Mouse (Mus musculus): Measurements from ENCODE around the gene Actn1. TPM values are rescaled to one million over a fixed set of nuclear protein-coding genes. Genes with fewer than 3 reads are reported as not detected.

Actn1 gene
- total and polyA plus RNA-seq, 3 experiments: 2.7 to 13.2 (median 5.5) TPM

GRCm38 (mm10) chr12:80291895-80292435 is 31.8 kb upstream of the Actn1 start:
- no peak overlapping the region for H3K4me3 ChIP-seq (replicated peaks in 1 of 3; ENCODE audit: low read depth in 2 of 3, low read length in 2 of 3, poor library complexity in 1 of 3)
- TF ChIP-seq MAX (IDR thresholded peaks at IDR 0.05; ENCODE audit: low read length) (no peak), NRF1 (IDR thresholded peaks at IDR 0.05; ENCODE audit: low read depth, low read length) (no peak), RCOR1 (conservative IDR thresholded peaks at IDR 0.05; ENCODE audit: low read depth, low read length) (no peak), USF2 (conservative IDR thresholded peaks at IDR 0.05; ENCODE audit: low read depth, low read length) (no peak), CTCF (conservative IDR thresholded peaks at IDR 0.05 in 1 of 2, IDR thresholded peaks at IDR 0.05 in 1 of 2; ENCODE audit: low read depth in 2 of 2, low read length in 2 of 2) (no peak)
- dilution Hi-C loops (cut with MboI; ENCODE audit: extremely low pct_ligation_motif_present, extremely low pct_unique_long_range_greater_than_20kb, low sequenced_read_pairs): no loop called here
- peaks cover 0 to 4% of the 10 kb centered on the region in 2 experiments; a peak in 1 of 4 replicates for H3K4me1 ChIP-seq (ENCODE audit: control insufficient read depth in 1 of 2, insufficient read depth in 2 of 2)
- H3K79me2 ChIP-seq (replicated peaks; ENCODE audit: control insufficient read depth, extremely low read depth, insufficient read depth, poor library complexity, severe bottlenecking): no peaks in the 10 kb centered on the region
- H3K9ac ChIP-seq (ENCODE audit: insufficient read depth, low read depth): no peak overlapping the region
- no peaks in the 10 kb centered on the region for H3K36me3 ChIP-seq (replicated peaks in 1 of 2; ENCODE audit: control insufficient read depth in 1 of 2, insufficient read depth in 1 of 2, low read length in 1 of 2)
- peaks cover 3% of the 10 kb centered on the region for H3K27me3 ChIP-seq (replicated peaks)
- DNase-seq (ENCODE audit: extremely low read depth): no peak
- H3K9me3 ChIP-seq (replicated peaks; ENCODE audit: low read length): no peaks in the 10 kb centered on the region
- no peak overlapping the region for H3K27ac ChIP-seq (ENCODE audit: insufficient read depth, low read depth)
- in situ Hi-C loops (cut with MboI; ENCODE audit: low pct_ligation_motif_present, low pct_unique_long_range_greater_than_20kb, low sequenced_read_pairs): no loop called here
- H3K4me2 ChIP-seq (ENCODE audit: insufficient read depth, low read depth, poor library complexity, severe bottlenecking): no peak overlapping the region

- TF ChIP-seq RAD21 (IDR thresholded peaks at IDR 0.05; ENCODE audit: low read depth, low read length) (no peak), ZMIZ1 (IDR thresholded peaks at IDR 0.05; ENCODE audit: low read depth, low read length) (no peak), SMC3 (IDR thresholded peaks at IDR 0.05; ENCODE audit: low read depth, low read length) (no peak), PAX5 (IDR thresholded peaks at IDR 0.05; ENCODE audit: low read length) (no peak)
- dilution Hi-C loops (cut with MboI; ENCODE audit: extremely low pct_ligation_motif_present, extremely low pct_unique_long_range_greater_than_20kb, low sequenced_read_pairs): no loop called here
- no peaks in the 10 kb centered on the region for H3K9me3 ChIP-seq (replicated peaks; ENCODE audit: low read length)
These were observed 30.8 kb upstream of the Actn1 start for GRCm38 (mm10) chr12:80290964-80291363.

GRCm38 (mm10) chr12:80290483-80290882 is 30.3 kb upstream of the Actn1 start:
- dilution Hi-C loops (cut with MboI; ENCODE audit: extremely low pct_ligation_motif_present, extremely low pct_unique_long_range_greater_than_20kb, low sequenced_read_pairs): no loop called here
- no peak for DNase-seq (ENCODE audit: extremely low read depth)

More at GRCm38 (mm10) chr12:80290964-80291363, 30.8 kb upstream of the Actn1 start:
- DNase-seq (ENCODE audit: extremely low read depth): no peak
- Histone ChIP-seq H3K79me2 (replicated peaks; ENCODE audit: control insufficient read depth, extremely low read depth, insufficient read depth, poor library complexity, severe bottlenecking) (no peaks in the 10 kb centered on the region), H3K9ac (ENCODE audit: insufficient read depth, low read depth) (no peak overlapping the region), H3K4me3 (replicated peaks in 1 of 3; ENCODE audit: low read depth in 2 of 3, low read length in 2 of 3, poor library complexity in 1 of 3) (no peak overlapping the region), H3K36me3 (replicated peaks in 1 of 2; ENCODE audit: control insufficient read depth in 1 of 2, insufficient read depth in 1 of 2, low read length in 1 of 2) (no peaks in the 10 kb centered on the region), H3K4me1 (ENCODE audit: control insufficient read depth in 1 of 2, insufficient read depth in 2 of 2) (peaks cover 4 to 6% of the 10 kb centered on the region in 2 experiments; a peak in 3 of 4 replicates), H3K27ac (ENCODE audit: insufficient read depth, low read depth) (no peak overlapping the region), H3K4me2 (ENCODE audit: insufficient read depth, low read depth, poor library complexity, severe bottlenecking) (no peak overlapping the region), H3K27me3 (replicated peaks) (peaks cover 3% of the 10 kb centered on the region)
- in situ Hi-C loops (cut with MboI; ENCODE audit: low pct_ligation_motif_present, low pct_unique_long_range_greater_than_20kb, low sequenced_read_pairs): no loop called here

More at GRCm38 (mm10) chr12:80290483-80290882, 30.3 kb upstream of the Actn1 start:
- Histone ChIP-seq H3K4me2 (ENCODE audit: insufficient read depth, low read depth, poor library complexity, severe bottlenecking) (no peak overlapping the region), H3K9ac (ENCODE audit: insufficient read depth, low read depth) (no peak overlapping the region), H3K79me2 (replicated peaks; ENCODE audit: control insufficient read depth, extremely low read depth, insufficient read depth, poor library complexity, severe bottlenecking) (no peaks in the 10 kb centered on the region), H3K27ac (ENCODE audit: insufficient read depth, low read depth) (no peak overlapping the region), H3K27me3 (replicated peaks) (peaks cover 3% of the 10 kb centered on the region), H3K9me3 (replicated peaks; ENCODE audit: low read length) (no peaks in the 10 kb centered on the region), H3K36me3 (replicated peaks in 1 of 2; ENCODE audit: control insufficient read depth in 1 of 2, insufficient read depth in 1 of 2, low read length in 1 of 2) (no peaks in the 10 kb centered on the region), H3K4me3 (replicated peaks in 1 of 3; ENCODE audit: low read depth in 2 of 3, low read length in 2 of 3, poor library complexity in 1 of 3) (no peak overlapping the region), H3K4me1 (ENCODE audit: control insufficient read depth in 1 of 2, insufficient read depth in 2 of 2) (peaks cover 6 to 8% of the 10 kb centered on the region in 2 experiments; a peak in 3 of 4 replicates)
- in situ Hi-C loops (cut with MboI; ENCODE audit: low pct_ligation_motif_present, low pct_unique_long_range_greater_than_20kb, low sequenced_read_pairs): no loop called here
- TF ChIP-seq EP300 (IDR thresholded peaks at IDR 0.05; ENCODE audit: low read length): no peak
- no peak for TF ChIP-seq ZNF384 (IDR thresholded peaks at IDR 0.05; ENCODE audit: low read depth, low read length)
- no peak for TF ChIP-seq POLR2A (IDR thresholded peaks at IDR 0.05; ENCODE audit: low read depth, low read length)
- no peak for TF ChIP-seq UBTF (IDR thresholded peaks at IDR 0.05; ENCODE audit: low read depth, low read length)
- no peak for TF ChIP-seq TBP (conservative IDR thresholded peaks at IDR 0.05; ENCODE audit: low read depth, low read length)
- TF ChIP-seq MYC (IDR thresholded peaks at IDR 0.05; ENCODE audit: low read depth, low read length): no peak
- TF ChIP-seq CHD1 (IDR thresholded peaks at IDR 0.05; ENCODE audit: low read depth, low read length): no peak
- TF ChIP-seq E2F4 (IDR thresholded peaks at IDR 0.05; ENCODE audit: insufficient replicate concordance, low read depth, low read length): no peak
- no peak for TF ChIP-seq MAX (IDR thresholded peaks at IDR 0.05; ENCODE audit: low read length)
- no peak for TF ChIP-seq MXI1 (IDR thresholded peaks at IDR 0.05; ENCODE audit: low read depth, low read length)
- no peak for TF ChIP-seq NRF1 (IDR thresholded peaks at IDR 0.05; ENCODE audit: low read depth, low read length)
- TF ChIP-seq GABPA (IDR thresholded peaks at IDR 0.05; ENCODE audit: insufficient replicate concordance, low read depth, low read length): no peak
- TF ChIP-seq ZKSCAN1 (IDR thresholded peaks at IDR 0.05; ENCODE audit: borderline replicate concordance, low read depth, low read length): no peak
- no peak for TF ChIP-seq ETS1 (conservative IDR thresholded peaks at IDR 0.05; ENCODE audit: low read depth, low read length)
- no peak for TF ChIP-seq JUN (IDR thresholded peaks at IDR 0.05; ENCODE audit: insufficient read depth, low read depth, low read length)
- no peak for TF ChIP-seq IRF4 (IDR thresholded peaks at IDR 0.05; ENCODE audit: low read depth, low read length)
- no peak for TF ChIP-seq BHLHE40 (IDR thresholded peaks at IDR 0.05; ENCODE audit: low read depth, low read length)
- no peak for TF ChIP-seq TCF12 (IDR thresholded peaks at IDR 0.05; ENCODE audit: low read depth, low read length)
